Mouse (Mus musculus): ENCODE results near the gene Krt87. TPM values are rescaled to one million over a fixed set of nuclear protein-coding genes. Genes with fewer than 3 reads are reported as not detected.

The Krt87 gene
- total RNA-seq, 2 experiments from 2014 or later = 0.13 to 0.15 TPM

Other genes with a start within 250 kb of the Krt87 start
- gene Grasp, start 214.6 kb downstream of the Krt87 start, total RNA-seq (2021) = 10 to 100 TPM; 14.1 to 14.7 TPM
- gene Nr4a1, start 184.5 kb downstream of the Krt87 start, total RNA-seq (2021) = 10 to 100 TPM; 25.3 to 26.0 TPM
- 10 to 100 TPM; 24.8 to 25.8 TPM for gene Atg101, start 154.5 kb downstream of the Krt87 start, total RNA-seq (2021)
- gene 6030408B16Rik, start 145.6 kb downstream of the Krt87 start, total RNA-seq (2021) = under 1 TPM in 1 of 2 experiments, not detected in 1; 0.59 TPM
- gene Krt80, start 68.6 kb downstream of the Krt87 start, total RNA-seq (2021) = 1 to 10 TPM; 2.7 to 3.4 TPM
- under 1 TPM; 0.22 to 0.39 TPM for gene Krt7, start 27.8 kb downstream of the Krt87 start, total RNA-seq (2021)
- not detected for gene Krt88, start 8.9 kb upstream of the Krt87 start, total RNA-seq (2021)
- gene Krt81, start 24.9 kb upstream of the Krt87 start, total RNA-seq (2021) = not detected
- gene Krt86, start 34.7 kb upstream of the Krt87 start, total RNA-seq (2021) = not detected
- under 1 TPM in 1 of 2 experiments, not detected in 1; 0.21 TPM for gene Krt83, start 52.7 kb upstream of the Krt87 start, total RNA-seq (2021)
- gene Gm49425, start 78.5 kb upstream of the Krt87 start, total RNA-seq (2021) = under 1 TPM in 1 of 2 experiments, not detected in 1; 0.36 TPM
- gene Krt84, start 94.0 kb upstream of the Krt87 start, total RNA-seq (2021) = not detected
- not detected for gene Krt82, start 111.9 kb upstream of the Krt87 start, total RNA-seq (2021)
- gene Krt90, start 124.1 kb upstream of the Krt87 start, total RNA-seq (2021) = not detected
- gene Krt75, start 135.1 kb upstream of the Krt87 start, total RNA-seq (2021) = under 1 TPM in 1 of 2 experiments, not detected in 1; 0.08 TPM
- not detected for gene Gm5414, start 189.4 kb upstream of the Krt87 start, total RNA-seq (2021)
- gene Gm5478, start 208.6 kb upstream of the Krt87 start, total RNA-seq (2021) = not detected
- under 1 TPM in 1 of 2 experiments, not detected in 1; 0.13 TPM for gene Krt6b, start 241.5 kb upstream of the Krt87 start, total RNA-seq (2021)

Data from gastrocnemius, postnatal 4 days (tissue).